ENCODE assay signal across 10 mouse cellular contexts in genomic region chr11:52129171-52129570, GRCm38 (mm10). TPM values are rescaled to one million over a fixed set of nuclear protein-coding genes. Genes with fewer than 3 reads are reported as not detected.
A peak's percentile ranks its signal among the peaks of the same experiment; 100 is the strongest.
DNase-seq lines count a peak whose midpoint lies in the region; ATAC-seq and TF ChIP-seq lines count a peak whose summit lies in the region.
"Had no signal": no experiment of that assay in that cellular context is flagged by ENCODE, and none has a peak within 500 bp of the region (broad histone marks: within the 10 kb centered on the region; RNA-seq: fewer than 3 reads in every experiment).

No protein-coding gene starts in this region.

- peaks cover 2% of the 10 kb centered on the region; the same call in 1 of the 2 replicates for H3K9me3 ChIP-seq in heart, embryonic 16.5 days (replicated peaks; ENCODE audit: control insufficient read depth, low read length)
- H3K9me3 ChIP-seq in midbrain, embryonic 14.5 days (ENCODE audit: control insufficient read depth, low read length) = no peaks in the 10 kb centered on the region
- no peaks in the 10 kb centered on the region for H3K9me3 ChIP-seq in midbrain, embryonic 16.5 days (replicated peaks; ENCODE audit: control insufficient read depth, low read length, poor library complexity, severe bottlenecking)
- H3K9me3 ChIP-seq in midbrain, postnatal 0 days (ENCODE audit: low read length) = no peaks in the 10 kb centered on the region

- intact Hi-C loops in heart, postnatal 36 days (cut with DNase I) = no loop called here

- H3K4me1 ChIP-seq in heart, embryonic 16.5 days (ENCODE audit: control insufficient read depth, insufficient read depth, low read length) = peaks cover 17% of the 10 kb centered on the region
- no peaks in the 10 kb centered on the region for H3K4me1 ChIP-seq in midbrain, embryonic 14.5 days (ENCODE audit: control insufficient read depth, insufficient read depth, low read length)
- no peaks in the 10 kb centered on the region; the same call in 1 of the 2 replicates for H3K4me1 ChIP-seq in midbrain, embryonic 16.5 days (ENCODE audit: control insufficient read depth, insufficient read depth, low read length)
- H3K4me1 ChIP-seq in midbrain, postnatal 0 days (ENCODE audit: insufficient read depth, low read length) = no peaks in the 10 kb centered on the region

- H3K36me3 ChIP-seq in heart, embryonic 16.5 days (ENCODE audit: control insufficient read depth, insufficient read depth) = peaks cover 19% of the 10 kb centered on the region
- peaks cover 20% of the 10 kb centered on the region for H3K36me3 ChIP-seq in midbrain, embryonic 14.5 days (ENCODE audit: control insufficient read depth, insufficient read depth, low read length)
- peaks cover 6% of the 10 kb centered on the region; the same call in 1 of the 2 replicates for H3K36me3 ChIP-seq in midbrain, embryonic 16.5 days (ENCODE audit: control insufficient read depth, insufficient read depth, low read length)
- peaks cover 6% of the 10 kb centered on the region; the same call in 1 of the 2 replicates for H3K36me3 ChIP-seq in midbrain, postnatal 0 days (ENCODE audit: insufficient read depth, low read length)

- no peaks in the 10 kb centered on the region for H3K27me3 ChIP-seq in heart, embryonic 16.5 days (ENCODE audit: control insufficient read depth, insufficient read depth, low read length)
- no peaks in the 10 kb centered on the region for H3K27me3 ChIP-seq in midbrain, embryonic 14.5 days (ENCODE audit: control insufficient read depth, insufficient read depth, low read length)
- no peaks in the 10 kb centered on the region for H3K27me3 ChIP-seq in midbrain, embryonic 16.5 days (ENCODE audit: control insufficient read depth, insufficient read depth, low read depth, low read length)
- no peaks in the 10 kb centered on the region for H3K27me3 ChIP-seq in midbrain, postnatal 0 days (ENCODE audit: insufficient read depth, low read length)

- no peak for ATAC-seq in heart, embryonic 16.5 days (replicated peaks; ENCODE audit: extremely low read depth, insufficient read depth, low FRiP score)
- ATAC-seq in midbrain, embryonic 14.5 days (ENCODE audit: low FRiP score, low TSS enrichment) = no peak
- ATAC-seq in midbrain, embryonic 16.5 days = no peak
- ATAC-seq in midbrain, postnatal 0 days (ENCODE audit: low FRiP score) = no peak

- H3K4me3 ChIP-seq in heart, embryonic 16.5 days (ENCODE audit: low read length) = no peak overlapping the region
- H3K4me3 ChIP-seq in midbrain, embryonic 14.5 days (replicated peaks; ENCODE audit: low read depth, low read length) = no peak overlapping the region
- H3K4me3 ChIP-seq in midbrain, embryonic 16.5 days (ENCODE audit: low read depth, low read length) = no peak overlapping the region
- H3K4me3 ChIP-seq in midbrain, postnatal 0 days (ENCODE audit: low read depth, low read length) = no peak overlapping the region

- WGBS in heart, embryonic 16.5 days = 29% methylated on average over 3 of the region's 3 CpGs
- WGBS in midbrain, embryonic 14.5 days = 32% methylated on average over 3 of the region's 3 CpGs
- 29% methylated on average over 3 of the region's 3 CpGs for WGBS in midbrain, embryonic 16.5 days
- 37% methylated on average over 3 of the region's 3 CpGs for WGBS in midbrain, postnatal 0 days

- DNase-seq in heart, postnatal 36 days = no peak
- DNase-seq in midbrain, embryonic 14.5 days = no peak
- peak; percentile 69 for DNase-seq in ZHBTc4 (ENCODE audit: low read depth, low spot score)
- DNase-seq in midbrain, postnatal 0 days (ENCODE audit: low spot score) = peak; percentile 17
- no peak for DNase-seq in adrenal gland, adult 18-20 months (ENCODE audit: low spot score in 2 of 2)
- DNase-seq in spleen, postnatal 4 days (ENCODE audit: low spot score in 2 of 2) = no peak
- DNase-seq: kidney, postnatal 10 days had no signal

- TF ChIP-seq CTCF in midbrain, postnatal 0 days (IDR thresholded peaks at IDR 0.05) = peak; percentile 41

- H3K4me2 ChIP-seq in heart, embryonic 16.5 days (ENCODE audit: low read depth, low read length) = no peak overlapping the region
- H3K4me2 ChIP-seq in midbrain, embryonic 14.5 days (ENCODE audit: low read length) = no peak overlapping the region
- no peak overlapping the region for H3K4me2 ChIP-seq in midbrain, embryonic 16.5 days (ENCODE audit: low read length)
- no peak overlapping the region for H3K4me2 ChIP-seq in midbrain, postnatal 0 days (ENCODE audit: low read depth, low read length, poor library complexity, severe bottlenecking)

- H3K27ac ChIP-seq in heart, embryonic 16.5 days (ENCODE audit: low read length) = peak overlapping the region; percentile 73
- H3K27ac ChIP-seq in midbrain, embryonic 14.5 days (replicated peaks; ENCODE audit: low read depth, low read length) = 0 out of 2 replicates have a peak overlapping the region, but pooled peaks have one; percentile 8
- H3K27ac ChIP-seq in midbrain, embryonic 16.5 days (ENCODE audit: low read length) = no peak overlapping the region; the same call in 1 of the 2 replicates
- peak overlapping the region; percentile 43; the same call in 1 of the 2 replicates for H3K27ac ChIP-seq in midbrain, postnatal 0 days (ENCODE audit: low read depth, low read length)

- H3K9ac ChIP-seq in heart, embryonic 16.5 days (ENCODE audit: low read length) = no peak overlapping the region
- H3K9ac ChIP-seq in midbrain, embryonic 14.5 days (replicated peaks; ENCODE audit: low read length) = no peak overlapping the region
- no peak overlapping the region for H3K9ac ChIP-seq in midbrain, embryonic 16.5 days (ENCODE audit: low read depth, low read length)
- H3K9ac ChIP-seq in midbrain, postnatal 0 days (replicated peaks; ENCODE audit: low read length, poor library complexity, severe bottlenecking) = no peak overlapping the region

RNA-seq across cellular contexts. Expression of gene Olfr1373, which starts 16.2 kb away (rescaled TPM):
- not detected in 2 replicates for polyA plus RNA-seq in heart, embryonic 16.5 days (2015; fragmentation: Nextera tagmentation; extraction: Ambion mirVana)
- not detected for total RNA-seq in heart, postnatal 36 days (2021)
- polyA plus RNA-seq in midbrain, embryonic 14.5 days (2014; fragmentation: Nextera tagmentation; extraction: Ambion mirVana) = not detected in 2 replicates
- polyA plus RNA-seq in midbrain, embryonic 16.5 days (2015; fragmentation: Nextera tagmentation; extraction: Ambion mirVana) = not detected in 2 replicates
- total RNA-seq in midbrain, postnatal 0 days (2014; rRNA removed) = not detected in 2 replicates
- polyA plus RNA-seq in midbrain, postnatal 0 days (2015; fragmentation: Nextera tagmentation; extraction: Ambion mirVana) = not detected in 2 replicates
- total RNA-seq in adrenal gland, adult 18-20 months (2021) = not detected
- polyA plus RNA-seq: liver, embryonic 16.5 days had no signal

RNA-seq across cellular contexts. Expression of gene Ppp2ca, which starts 30.7 kb away (rescaled TPM):
- polyA plus RNA-seq in heart, embryonic 16.5 days (2015; fragmentation: Nextera tagmentation; extraction: Ambion mirVana) = 67.3 and 71.3 TPM in 2 replicates
- 10 to 100 TPM; 52.5 to 55.2 TPM for total RNA-seq in heart, postnatal 36 days (2021)
- 140 and 162 TPM in 2 replicates for polyA plus RNA-seq in midbrain, embryonic 14.5 days (2014; fragmentation: Nextera tagmentation; extraction: Ambion mirVana)
- polyA plus RNA-seq in midbrain, embryonic 16.5 days (2015; fragmentation: Nextera tagmentation; extraction: Ambion mirVana) = 122 and 123 TPM in 2 replicates
- 141 and 143 TPM in 2 replicates for total RNA-seq in midbrain, postnatal 0 days (2014; rRNA removed)
- 107 and 114 TPM in 2 replicates for polyA plus RNA-seq in midbrain, postnatal 0 days (2015; fragmentation: Nextera tagmentation; extraction: Ambion mirVana)
- 10 to 100 TPM; 79.8 to 87.8 TPM for total RNA-seq in adrenal gland, adult 18-20 months (2021)

Comparison
In these comparisons a context has a peak if more than half of its experiments do, and no peak if none do; other contexts are left out.
1. DNase-seq: peak in ZHBTc4 (single experiment) and midbrain, postnatal 0 days (single experiment); none in heart, postnatal 36 days (0 of 2), midbrain, embryonic 14.5 days (single experiment), adrenal gland, adult 18-20 months (0 of 2) and spleen, postnatal 4 days (0 of 2).